ENCODE assay signal across 16 mouse cellular contexts in the genomic region with DNA sequence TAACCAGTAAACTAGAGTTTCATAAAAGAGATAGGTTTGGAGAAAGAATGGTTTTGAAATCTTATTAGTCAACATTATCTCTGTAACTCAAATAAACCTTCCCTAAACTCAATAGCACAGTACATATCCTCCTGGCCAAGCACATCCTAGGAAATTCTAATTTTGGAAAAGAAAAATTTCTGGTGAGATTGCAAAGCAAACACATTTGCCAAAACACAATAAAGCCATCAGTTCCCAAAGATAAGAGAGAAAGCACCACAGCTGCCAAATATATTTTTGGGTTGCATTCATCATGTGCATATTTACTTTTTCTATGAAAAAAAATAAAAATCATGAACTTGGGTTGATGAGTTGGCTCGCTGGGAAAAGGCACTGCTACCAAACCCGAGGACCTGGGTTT.
"Had no signal": no experiment of that assay in that cellular context is flagged by ENCODE, and none has a peak within 500 bp of the region (broad histone marks: within the 10 kb centered on the region; RNA-seq: fewer than 3 reads in every experiment).

No protein-coding gene starts in this region.

- DNase-seq: retina, postnatal 1 day; right cerebral cortex, adult 18-20 months; right cerebral cortex, postnatal 14 days; right cerebral cortex, postnatal 25 days; right cerebral cortex, postnatal 4 days; spleen, adult 18-20 months; thymus, adult 18-20 months; thymus, adult 2 months; thymus, postnatal 14 days; thymus, postnatal 25 days; thymus, postnatal 36 days; thymus, postnatal 4 days had no signal

- H3K9ac ChIP-seq: neural tube, embryonic 13.5 days; neural tube, embryonic 15.5 days; stomach, embryonic 15.5 days had no signal

- H3K27me3 ChIP-seq: neural tube, embryonic 13.5 days; neural tube, embryonic 15.5 days; stomach, embryonic 15.5 days had no signal

- H3K36me3 ChIP-seq: neural tube, embryonic 13.5 days; neural tube, embryonic 15.5 days; stomach, embryonic 15.5 days had no signal

- H3K4me1 ChIP-seq: neural tube, embryonic 13.5 days; neural tube, embryonic 15.5 days; stomach, embryonic 15.5 days had no signal

- H3K4me2 ChIP-seq: neural tube, embryonic 13.5 days; neural tube, embryonic 15.5 days; stomach, embryonic 15.5 days had no signal

- H3K4me3 ChIP-seq: neural tube, embryonic 13.5 days; neural tube, embryonic 15.5 days; stomach, embryonic 15.5 days had no signal

- H3K9me3 ChIP-seq: neural tube, embryonic 13.5 days; neural tube, embryonic 15.5 days; stomach, embryonic 15.5 days had no signal

- H3K27ac ChIP-seq: neural tube, embryonic 13.5 days; neural tube, embryonic 15.5 days; stomach, embryonic 15.5 days; stomach, postnatal 0 days had no signal
